Mouse (Mus musculus) neural tube, embryonic 11.5 days (tissue): ENCODE data around the gene Dennd2a. TPM values are rescaled to one million over a fixed set of nuclear protein-coding genes. Genes with fewer than 3 reads are reported as not detected.

Experiments
- ATAC-seq: fragments of 200-750 bp; cut with Nextera tagmentation; 2 replicates; pipeline ENCODE4 v1.8.0; 2017; ENCODE audit warnings: moderate number of reproducible peaks, mild to moderate bottlenecking, moderate TSS enrichment, moderate library complexity; ENCODE audit not compliant: insufficient read depth, low FRiP score, low TSS enrichment
- DNase-seq: peaks from one replicate; pipeline ENCODE4 v3.0.0-alpha.2; 2015; ENCODE audit warnings: low spot score
- H3K27ac ChIP-seq: fragments of 300-500 bp; sonication (generic); 2 replicates; pipeline ENCODE4 v1.5.1; 2014; ENCODE audit warnings: low read depth, mild to moderate bottlenecking, low read length
- H3K27me3 ChIP-seq: fragments of 300-500 bp; sonication (generic); 2 replicates; pipeline ENCODE4 v1.6.1; 2014; ENCODE audit warnings: mild to moderate bottlenecking, low read length, mixed read lengths; ENCODE audit not compliant: control insufficient read depth, insufficient read depth
- H3K36me3 ChIP-seq: fragments of 300-500 bp; sonication (generic); 2 replicates; pipeline ENCODE4 v1.6.1; 2014; ENCODE audit warnings: mild to moderate bottlenecking, low read length, moderate library complexity, mixed read lengths; ENCODE audit not compliant: control insufficient read depth, insufficient read depth
- H3K4me1 ChIP-seq: fragments of 300-500 bp; sonication (generic); 2 replicates; pipeline ENCODE4 v1.6.1; 2014; ENCODE audit warnings: low read length, mixed read lengths; ENCODE audit not compliant: control insufficient read depth, insufficient read depth
- H3K4me2 ChIP-seq: fragments of 300-500 bp; sonication (generic); 2 replicates; pipeline ENCODE4 v1.6.1; 2014; ENCODE audit warnings: low read depth, mild to moderate bottlenecking, moderate library complexity
- H3K4me3 ChIP-seq: fragments of 300-500 bp; sonication (generic); 2 replicates; pipeline ENCODE4 v1.5.1; 2014; ENCODE audit warnings: low read depth, low read length
- H3K9ac ChIP-seq: fragments of 300-500 bp; sonication (generic); 2 replicates; pipeline ENCODE4 v1.6.1; 2014; ENCODE audit warnings: mild to moderate bottlenecking, low read length
- H3K9me3 ChIP-seq: fragments of 300-500 bp; sonication (generic); 2 replicates; pipeline ENCODE4 v1.6.1; 2016; ENCODE audit warnings: low read length; ENCODE audit not compliant: control insufficient read depth
- WGBS: fragments of 180-500 bp; shearing (Covaris S2); extraction: QIAGEN DNeasy Blood & Tissue Kit; methylation state at CpG from one replicate; pipeline ENCODE4 v1.1.7; 2014; 5-methylcytosine and 5-hydroxymethylcytosine counted together
- polyA plus RNA-seq: library from polyadenylated mRNA; unstranded; fragments of >200 nt; fragmentation: Nextera tagmentation; extraction: Ambion mirVana; gene quantifications from 2 replicates; pipeline ENCODE4 v1.2.1, GENCODE M21; 2014

Gene Dennd2a
- polyA plus RNA-seq, 1 experiment from 2014 or later, result 43.7 TPM

DNA sequence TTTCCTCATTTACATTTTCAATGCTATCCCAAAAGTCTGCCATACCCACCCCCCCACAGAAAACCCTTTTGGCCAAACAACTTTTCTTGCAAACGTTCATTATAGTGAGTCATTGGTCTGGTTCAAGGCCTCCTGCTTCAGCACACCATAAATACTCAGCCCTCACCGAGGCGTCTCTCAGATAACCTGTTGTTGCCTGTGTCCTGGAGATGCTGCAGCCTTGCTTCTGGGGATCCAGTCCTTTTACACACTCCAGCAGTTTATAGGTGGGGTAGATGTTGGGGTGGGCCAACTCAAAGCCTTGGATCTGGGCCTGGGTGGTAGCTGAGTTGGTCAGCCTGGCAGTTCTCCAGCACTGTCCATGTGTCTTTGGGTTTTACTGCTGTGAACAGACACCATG is 12.8 kb upstream of the Dennd2a start:
- Histone ChIP-seq H3K27me3 (no peaks in the 10 kb centered on the region), H3K27ac (no peak overlapping the region), H3K36me3 (no peaks in the 10 kb centered on the region), H3K4me3 (no peak overlapping the region), H3K9me3 (no peaks in the 10 kb centered on the region), H3K4me1 (peaks cover 3% of the 10 kb centered on the region; the same call in 1 of the 2 replicates), H3K9ac (no peak overlapping the region), H3K4me2 (no peak overlapping the region)
- ATAC-seq, result no peak
- WGBS, result 62% methylated on average over 3 of the region's 3 CpGs
- no peak for DNase-seq

DNA sequence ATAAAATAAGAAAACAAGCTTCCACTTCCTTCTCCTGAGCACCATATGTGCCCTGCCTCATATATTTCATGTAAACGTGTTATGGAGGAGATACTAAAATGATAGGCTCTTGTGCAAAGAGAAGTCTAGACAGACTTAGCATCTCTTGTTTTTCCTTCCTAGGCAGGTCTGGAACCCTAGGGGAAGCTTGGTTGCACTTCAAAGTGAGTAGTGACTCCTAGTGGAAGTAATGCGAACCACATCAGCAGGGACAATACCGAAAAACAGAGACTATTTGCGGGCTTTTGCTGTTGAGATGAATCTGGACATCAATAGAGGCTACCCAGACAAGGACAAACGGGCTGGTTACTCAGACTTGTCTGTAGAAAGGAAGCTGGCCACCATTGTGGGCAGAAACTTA is 9.9 kb upstream of the Dennd2a start:
- no peaks in the 10 kb centered on the region for H3K9me3 ChIP-seq
- no peak overlapping the region for H3K4me2 ChIP-seq
- H3K27me3 ChIP-seq, result no peaks in the 10 kb centered on the region
- H3K36me3 ChIP-seq, result no peaks in the 10 kb centered on the region
- no peaks in the 10 kb centered on the region for H3K4me1 ChIP-seq
- H3K4me3 ChIP-seq, result no peak overlapping the region
- no peak overlapping the region for H3K27ac ChIP-seq
- no peak overlapping the region for H3K9ac ChIP-seq
- ATAC-seq (no peak), DNase-seq (peak; percentile 47)
- WGBS, result 23% methylated on average over 5 of the region's 5 CpGs

DNA sequence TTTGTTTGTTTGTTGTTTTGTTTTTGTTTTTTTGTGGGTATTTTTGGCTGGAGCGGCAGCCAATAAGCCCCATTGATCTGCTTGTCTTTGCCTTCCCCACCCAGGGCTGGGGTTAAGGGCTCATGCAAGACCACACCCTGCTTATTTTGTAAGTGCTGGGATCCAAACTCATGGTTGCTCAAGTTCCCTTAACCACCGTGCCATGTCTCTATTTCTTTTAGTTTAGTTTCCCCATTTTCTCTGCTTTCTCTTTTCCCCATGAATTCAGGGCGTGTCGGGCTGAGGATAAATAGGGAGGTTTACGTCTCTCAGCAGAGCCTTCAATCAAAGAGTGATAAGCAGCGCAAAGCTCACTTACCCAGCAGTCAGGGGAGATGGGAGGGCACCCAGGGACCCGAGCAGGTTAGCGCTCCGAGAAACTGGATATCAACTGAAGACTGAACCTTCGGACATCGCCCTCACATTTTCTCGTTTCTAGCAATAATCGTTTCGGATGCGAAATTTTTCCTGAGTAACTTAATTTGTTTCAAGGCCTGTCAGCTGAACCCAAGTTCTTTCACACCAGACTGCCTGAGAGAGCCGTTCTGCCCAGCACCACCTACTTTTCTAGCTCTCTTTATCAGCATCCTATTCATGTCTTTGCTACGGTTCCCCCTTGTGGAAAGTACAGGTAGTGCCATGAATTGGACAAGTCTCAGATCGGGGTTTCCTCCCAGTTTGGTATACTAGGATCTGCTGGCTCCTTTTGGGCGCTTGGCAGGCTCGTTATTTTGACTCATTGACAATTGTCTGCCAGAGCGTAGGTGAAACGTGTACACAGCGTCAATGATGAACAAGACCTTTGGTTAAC is 4.7 kb upstream of the Dennd2a start:
- 0 out of 2 replicates have a peak overlapping the region, but pooled peaks have one; percentile 2 for H3K4me2 ChIP-seq
- peak; percentile 85 for DNase-seq
- ATAC-seq, result peak; percentile 42; the same call in 1 of the 2 replicates
- 0 out of 2 replicates have a peak, but pooled peaks cover 10% of the 10 kb centered on the region for H3K4me1 ChIP-seq
- no peaks in the 10 kb centered on the region for H3K27me3 ChIP-seq
- H3K9me3 ChIP-seq, result no peaks in the 10 kb centered on the region
- H3K27ac ChIP-seq, result no peak overlapping the region
- no peaks in the 10 kb centered on the region for H3K36me3 ChIP-seq
- no peak overlapping the region for H3K4me3 ChIP-seq
- WGBS, result 26% methylated on average over 23 of the region's 23 CpGs
- H3K9ac ChIP-seq, result no peak overlapping the region

DNA sequence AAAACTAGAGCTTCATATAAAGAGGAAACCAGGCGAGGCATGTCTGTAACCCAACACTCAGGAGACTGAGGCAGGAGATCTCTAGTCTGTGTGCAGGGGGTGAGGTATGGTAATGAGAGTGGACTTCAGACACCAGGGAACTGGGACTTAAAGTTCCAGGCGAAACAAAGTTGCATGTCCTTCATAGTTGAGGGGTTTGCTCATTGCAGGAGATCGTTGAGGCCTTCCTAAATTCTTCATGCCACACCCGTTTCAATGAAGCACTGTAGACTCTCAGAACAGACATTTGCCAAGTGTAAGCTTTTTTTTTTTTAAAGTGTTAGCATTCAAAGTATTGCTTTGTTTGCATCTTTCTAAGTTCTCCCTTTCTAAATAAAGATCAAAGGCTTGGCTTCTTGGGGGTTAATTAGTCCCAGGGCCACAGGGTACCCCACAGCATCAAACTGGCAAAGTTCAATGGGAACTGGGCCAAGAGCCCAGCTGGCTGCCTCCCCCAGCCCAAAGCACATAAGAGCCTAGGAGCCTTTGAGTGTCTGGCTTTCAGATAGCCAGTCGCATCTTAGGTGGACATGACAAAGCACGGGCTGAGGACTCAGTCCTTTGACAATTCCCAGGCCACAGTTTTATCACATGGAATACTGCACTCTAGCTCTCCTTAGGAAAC is 1.7 kb upstream of the Dennd2a start:
- no peaks in the 10 kb centered on the region for H3K27me3 ChIP-seq

DNA sequence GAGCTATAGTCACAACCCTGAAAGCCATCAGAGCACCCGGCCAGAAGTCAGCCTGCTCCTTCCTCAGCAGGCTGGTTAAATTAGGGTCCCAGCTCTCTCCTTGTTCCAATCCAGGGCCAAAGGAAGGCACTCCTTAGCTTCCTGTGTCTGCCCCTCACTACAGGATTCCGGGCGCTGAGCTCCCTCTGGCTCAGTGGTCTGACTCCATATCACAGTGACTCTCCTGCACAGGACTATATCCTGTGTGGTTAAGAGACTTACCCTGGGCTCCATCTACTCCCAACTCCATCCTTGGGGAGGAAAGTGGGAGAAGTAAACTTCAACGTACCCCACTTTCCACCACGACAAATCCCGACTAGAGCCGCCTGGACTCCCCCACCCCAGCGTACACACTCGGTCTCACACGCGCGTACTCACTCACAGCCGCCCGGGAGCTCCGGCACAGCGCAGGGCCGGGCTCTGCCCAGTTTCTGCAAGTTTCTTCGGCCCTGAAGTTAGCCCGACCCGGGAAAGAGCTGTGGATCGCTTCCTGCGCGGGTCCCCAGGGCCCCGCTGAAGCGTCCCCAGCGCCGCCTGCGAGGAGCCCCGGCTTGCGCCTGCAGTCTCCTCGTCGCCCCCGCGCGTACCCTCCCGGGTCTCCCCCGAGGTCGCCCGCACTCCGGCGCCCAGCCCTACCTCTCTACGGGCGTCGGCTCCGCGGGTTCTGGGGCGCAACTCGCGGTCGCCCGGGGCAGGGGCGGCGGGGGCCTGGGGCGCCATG is 587 bp downstream of the Dennd2a start:
- peak overlapping the region; percentile 93 for H3K27ac ChIP-seq
- peak overlapping the region; percentile 99 for H3K9ac ChIP-seq
- under 1% methylated on average over 44 of the region's 54 CpGs for WGBS
- peak overlapping the region; percentile 94 for H3K4me3 ChIP-seq
- H3K36me3 ChIP-seq, result no peaks in the 10 kb centered on the region
- H3K9me3 ChIP-seq, result no peaks in the 10 kb centered on the region
- H3K4me1 ChIP-seq, result peaks cover 29% of the 10 kb centered on the region
- ATAC-seq, result peak; percentile 67
- peak overlapping the region; percentile 54 for H3K4me2 ChIP-seq
- peak; percentile 68 for DNase-seq
- H3K27me3 ChIP-seq, result no peaks in the 10 kb centered on the region

More for the DNA sequence above, 1.7 kb upstream of the Dennd2a start:
- Histone ChIP-seq H3K9ac (no peak overlapping the region), H3K4me2 (no peak overlapping the region), H3K4me3 (no peak overlapping the region), H3K4me1 (peaks cover 25% of the 10 kb centered on the region), H3K27ac (no peak overlapping the region), H3K9me3 (no peaks in the 10 kb centered on the region), H3K36me3 (no peaks in the 10 kb centered on the region)
- no peak for ATAC-seq
- DNase-seq, result no peak
- 58% methylated on average over 6 of the region's 6 CpGs for WGBS

DNA sequence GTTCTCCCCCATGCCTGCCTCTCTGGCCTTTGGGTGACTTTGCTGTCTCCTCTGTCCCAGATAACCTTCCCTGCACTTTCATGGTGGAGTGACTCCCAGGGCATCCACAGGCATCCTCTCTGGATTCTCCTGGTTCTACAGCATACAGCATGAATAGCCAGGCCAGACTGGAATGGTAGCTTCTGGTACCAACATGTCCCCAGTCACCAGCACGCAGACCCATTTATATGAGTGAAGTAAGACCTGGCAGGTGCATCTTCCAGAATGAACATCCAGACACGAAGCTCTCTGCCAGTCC is 2.1 kb downstream of the Dennd2a start:
- H3K36me3 ChIP-seq, result no peaks in the 10 kb centered on the region
- 0 out of 2 replicates have a peak overlapping the region, but pooled peaks have one; percentile 4 for H3K4me3 ChIP-seq
- 90% methylated on average over 2 of the region's 2 CpGs for WGBS
- ATAC-seq, result no peak
- no peaks in the 10 kb centered on the region for H3K9me3 ChIP-seq
- H3K4me1 ChIP-seq, result peaks cover 30% of the 10 kb centered on the region
- H3K4me2 ChIP-seq, result peak overlapping the region; percentile 54
- H3K27ac ChIP-seq, result no peak overlapping the region
- peak overlapping the region; percentile 10; the same call in 1 of the 2 replicates for H3K9ac ChIP-seq
- H3K27me3 ChIP-seq, result no peaks in the 10 kb centered on the region
- DNase-seq, result no peak

DNA sequence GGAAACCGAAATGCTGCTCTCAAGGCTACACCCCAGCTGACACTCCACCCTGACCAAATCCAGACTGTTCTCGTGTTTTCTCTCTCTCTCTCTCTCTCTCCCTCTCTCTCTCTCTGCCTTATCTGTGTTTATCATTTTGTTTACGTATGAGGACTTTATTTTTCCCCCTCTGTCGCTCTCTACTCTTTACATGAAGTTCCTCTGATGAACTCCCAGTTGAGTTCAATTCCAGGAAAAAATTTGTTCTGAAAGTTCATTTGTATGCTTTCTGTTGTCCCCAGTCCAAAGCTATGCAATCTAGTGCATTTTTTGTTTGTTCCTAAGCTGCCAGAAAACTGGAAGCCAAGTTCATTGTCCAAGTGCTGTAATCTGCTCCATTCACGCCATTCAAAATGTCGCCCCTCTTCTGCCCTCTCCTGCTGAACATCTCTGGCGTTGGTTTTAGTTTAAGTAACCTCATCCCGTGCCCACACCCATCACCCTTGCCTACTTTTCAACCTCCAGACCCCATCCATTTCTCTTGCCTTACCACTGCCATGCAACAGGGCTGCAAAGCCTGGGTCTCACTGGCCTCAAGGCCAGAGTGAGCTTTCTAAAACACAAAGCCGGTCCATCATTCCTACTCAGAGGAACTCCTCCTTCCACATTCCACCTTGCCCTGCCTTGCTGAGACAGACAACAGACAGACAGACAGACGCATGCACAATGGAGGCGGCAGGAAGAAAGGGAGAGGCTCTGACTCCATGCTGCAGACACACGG is 2.6 kb downstream of the Dennd2a start:
- Histone ChIP-seq H3K4me1 (peaks cover 30% of the 10 kb centered on the region), H3K36me3 (no peaks in the 10 kb centered on the region), H3K9me3 (no peaks in the 10 kb centered on the region), H3K27me3 (no peaks in the 10 kb centered on the region), H3K4me2 (peak overlapping the region; percentile 54), H3K27ac (no peak overlapping the region), H3K9ac (peak overlapping the region; percentile 10; the same call in 1 of the 2 replicates), H3K4me3 (0 out of 2 replicates have a peak overlapping the region, but pooled peaks have one; percentile 4)
- ATAC-seq, result no peak
- no peak for DNase-seq
- 81% methylated on average over 12 of the region's 12 CpGs for WGBS

DNA sequence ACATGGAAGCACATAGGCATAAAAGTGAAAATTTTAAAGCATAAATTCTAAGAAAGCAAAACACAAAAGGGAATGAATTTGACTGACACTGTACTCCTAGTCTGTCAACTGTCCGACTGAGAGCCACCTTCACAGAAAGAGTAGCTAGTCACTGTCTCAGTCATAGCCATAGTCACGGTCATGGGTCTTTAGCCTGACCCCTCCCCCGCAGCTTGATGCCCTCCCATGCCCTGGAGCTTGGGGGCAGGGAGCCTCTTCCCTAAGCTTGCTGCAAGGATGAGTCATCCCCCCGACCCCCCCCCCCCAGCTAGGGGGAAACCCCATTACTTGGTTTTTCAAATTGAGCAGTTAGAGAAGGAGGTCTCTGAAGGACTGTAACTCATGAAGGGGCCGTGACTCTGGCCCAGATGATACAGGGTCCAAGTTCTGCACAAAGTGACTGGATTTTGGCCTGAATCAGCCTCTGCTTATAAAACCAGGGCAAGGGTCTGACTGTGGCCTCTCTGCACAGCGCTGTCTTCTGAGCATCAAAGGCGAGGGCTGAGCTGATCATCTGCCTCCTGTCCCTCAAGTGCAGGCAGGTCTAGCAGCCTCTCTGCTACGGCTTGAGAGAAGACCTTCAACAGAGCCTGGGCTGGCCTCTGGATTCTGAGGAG is 5.6 kb downstream of the Dennd2a start:
- H3K4me2 ChIP-seq, result no peak overlapping the region
- no peaks in the 10 kb centered on the region for H3K36me3 ChIP-seq
- no peak for ATAC-seq
- H3K9ac ChIP-seq, result no peak overlapping the region
- no peak overlapping the region for H3K4me3 ChIP-seq
- no peaks in the 10 kb centered on the region for H3K9me3 ChIP-seq
- peaks cover 20% of the 10 kb centered on the region for H3K4me1 ChIP-seq
- no peak for DNase-seq
- H3K27me3 ChIP-seq, result no peaks in the 10 kb centered on the region
- WGBS, result 74% methylated on average over 8 of the region's 8 CpGs
- H3K27ac ChIP-seq, result no peak overlapping the region
